Mouse (Mus musculus) bone marrow macrophage, adult 2 months (primary cell): ENCODE measurements around the gene Ppp1r32. TPM values are rescaled to one million over a fixed set of nuclear protein-coding genes. Genes with fewer than 3 reads are reported as not detected.

Experiments used
- H3K27ac ChIP-seq: 2 replicates; pipeline ENCODE4 v1.5.1; 2012; ENCODE audit warnings: low read depth, low read length; ENCODE audit not compliant: insufficient read depth
- H3K4me1 ChIP-seq: 2 replicates; pipeline ENCODE4 v1.6.1; 2012; ENCODE audit warnings: low read length; ENCODE audit not compliant: control insufficient read depth, insufficient read depth
- H3K4me3 ChIP-seq: 2 replicates; pipeline ENCODE4 v1.5.1; 2012; ENCODE audit warnings: mild to moderate bottlenecking, low read length, moderate library complexity; ENCODE audit not compliant: insufficient read depth
- CTCF ChIP-seq: IDR thresholded peaks from 2 replicates; pipeline ENCODE4 v1.5.1; 2012; ENCODE audit warnings: low read depth, mild to moderate bottlenecking, low read length, moderate library complexity
- POLR2A ChIP-seq: IDR thresholded peaks from 2 replicates; pipeline ENCODE4 v1.6.1; 2012; ENCODE audit warnings: mild to moderate bottlenecking, low read depth, low read length, borderline replicate concordance
- polyA plus RNA-seq: library from polyadenylated mRNA; stranded (reverse); fragments of >200 nt; gene quantifications from 2 replicates; pipeline ENCODE4 v1.2.4, GENCODE M21; 2012; ENCODE audit not compliant: missing spikeins, insufficient read depth, insufficient read length

Ppp1r32 gene
- 0.54 TPM in 1 of 2 replicates, not detected in the other for polyA plus RNA-seq

DNA sequence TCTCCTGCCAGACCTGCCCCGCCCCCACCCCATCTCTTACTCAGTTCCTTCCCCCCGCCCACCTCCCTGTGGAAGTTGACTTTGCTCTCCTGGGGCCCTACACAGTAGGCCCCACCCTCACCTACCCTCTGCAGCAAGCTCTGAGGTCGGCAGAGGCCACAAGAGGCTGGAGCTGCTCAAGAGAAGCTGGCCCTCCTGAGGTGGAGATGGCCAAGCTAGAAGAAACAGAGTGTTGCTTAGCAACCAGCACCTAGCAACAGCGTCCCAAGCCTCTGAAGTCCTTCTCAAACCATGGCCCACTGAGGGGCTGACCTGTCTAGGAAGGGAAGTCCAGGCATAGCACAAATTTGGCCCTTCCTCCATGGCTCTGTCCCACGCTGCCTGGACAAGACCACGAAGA is at the start of gene Ppp1r32:
Gene Ppp1r32, minus strand, starts transcription at position 226 of the 400 bp plus-strand sequence.
- Histone ChIP-seq H3K4me3 (no peak within 1 kb of the TSS), H3K27ac (no peak within 1 kb of the TSS)
- TF ChIP-seq CTCF: no peak
- TF ChIP-seq POLR2A: no peak

DNA sequence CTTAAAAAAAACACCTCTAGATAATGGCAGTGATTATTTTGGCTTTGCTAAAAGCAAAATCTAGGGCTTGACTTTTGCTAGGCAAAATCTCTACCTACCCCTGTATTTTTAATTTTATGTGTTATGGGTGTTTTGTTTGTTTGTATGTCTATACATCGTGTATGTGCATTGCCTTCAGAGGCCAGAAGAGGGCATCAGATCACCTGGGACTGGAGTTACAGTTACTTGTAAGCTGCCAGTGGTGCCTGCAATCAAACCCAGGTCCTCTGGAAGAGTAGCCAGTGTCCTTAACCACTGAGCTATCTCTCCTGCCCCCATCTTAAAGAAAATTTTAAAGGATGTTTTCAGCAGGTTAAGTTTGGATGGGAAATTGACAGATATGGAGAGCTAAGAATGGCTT is 47.4 kb upstream of the Ppp1r32 start:
- Histone ChIP-seq H3K4me1 (peaks cover 10% of the 10 kb centered on the region), H3K27ac (no peak overlapping the region), H3K4me3 (no peak overlapping the region)
- TF ChIP-seq CTCF (no peak), POLR2A (no peak)

More for the DNA sequence above, at the start of gene Ppp1r32:
- no peaks in the 10 kb centered on the region for H3K4me1 ChIP-seq

DNA sequence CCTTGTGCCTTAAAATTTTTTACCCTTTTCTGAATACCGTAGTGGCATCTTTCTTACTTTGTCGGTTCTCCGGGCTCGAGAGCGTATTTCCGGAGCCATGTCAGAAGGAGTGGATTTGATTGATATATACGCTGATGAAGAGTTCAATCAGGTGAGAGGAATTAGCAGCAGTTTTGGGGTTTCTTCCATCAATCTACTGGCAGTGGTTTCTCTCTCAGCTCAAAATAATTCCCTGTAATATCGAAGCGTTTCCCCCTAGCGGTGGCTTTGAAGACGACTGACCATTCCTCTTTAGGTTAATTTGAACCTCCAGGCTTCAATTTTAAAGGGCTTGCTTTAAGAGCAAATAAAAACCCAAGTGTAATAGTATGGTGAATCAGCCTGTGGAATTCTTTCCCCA is 43.2 kb upstream of the Ppp1r32 start, which contains the start of gene Sdhaf2:
Gene Sdhaf2, minus strand, starts transcription at position 233 of the 400 bp plus-strand sequence.
- peak within 1 kb of the TSS; percentile 86 for H3K27ac ChIP-seq
- TF ChIP-seq CTCF: no peak
- TF ChIP-seq POLR2A: no peak
- H3K4me1 ChIP-seq: peaks cover 24% of the 10 kb centered on the region
- peak within 1 kb of the TSS; percentile 65 for H3K4me3 ChIP-seq

DNA sequence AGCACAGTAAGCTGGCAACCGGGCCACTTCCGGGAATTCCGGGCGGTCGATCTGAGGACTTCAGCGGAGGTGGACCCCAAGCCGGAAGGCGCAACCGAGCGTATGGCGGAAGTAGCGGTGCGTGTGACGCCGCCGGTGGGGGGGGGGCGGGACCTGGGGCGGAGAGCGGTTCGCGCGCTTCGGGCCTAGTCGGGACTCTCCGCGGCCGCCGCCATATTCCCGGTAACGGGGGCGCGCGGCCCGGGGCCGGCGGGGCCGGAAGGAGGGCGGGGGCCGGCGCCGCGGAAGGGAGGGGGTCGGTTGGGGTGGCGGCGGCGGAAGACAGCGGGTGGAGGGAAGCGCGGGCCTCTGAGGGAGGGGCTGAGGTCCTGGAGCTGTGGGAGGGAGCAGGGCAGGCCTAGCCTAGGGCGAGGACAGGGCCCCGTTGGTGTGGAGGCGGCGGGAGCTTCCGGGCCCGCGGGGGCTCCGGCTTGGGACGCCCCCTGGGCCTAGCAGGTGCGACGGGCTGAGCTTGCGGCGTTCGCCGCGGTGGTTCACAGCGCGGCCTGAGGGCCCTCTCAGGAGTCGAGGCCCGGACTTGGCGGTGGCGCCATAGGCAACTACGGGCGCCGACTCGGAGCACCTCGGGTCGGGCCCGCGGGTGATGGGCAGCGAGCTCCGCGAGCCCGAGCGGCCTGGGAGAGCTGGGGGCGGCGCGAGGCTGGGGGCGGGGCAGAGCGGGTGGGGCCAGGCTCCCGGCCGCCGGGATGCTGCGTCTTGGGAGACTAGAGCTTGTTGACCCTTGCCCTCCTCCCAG is 42.6 kb upstream of the Ppp1r32 start, which contains the start of gene Cpsf7:
Gene Cpsf7, plus strand, starts transcription at position 161 of the 796 bp plus-strand sequence.
- Histone ChIP-seq H3K4me1 (peaks cover 24% of the 10 kb centered on the region), H3K27ac (peak within 1 kb of the TSS; percentile 86), H3K4me3 (peak within 1 kb of the TSS; percentile 65)
- TF ChIP-seq POLR2A: no peak
- TF ChIP-seq CTCF: no peak

- TF ChIP-seq CTCF: no peak
- TF ChIP-seq POLR2A: no peak
- Histone ChIP-seq H3K4me3 (peak overlapping the region; percentile 65), H3K27ac (peak overlapping the region; percentile 45), H3K4me1 (peaks cover 24% of the 10 kb centered on the region)
Measured at GRCm38 (mm10) chr19:10524784-10525105, 42.0 kb upstream of the Ppp1r32 start.

DNA sequence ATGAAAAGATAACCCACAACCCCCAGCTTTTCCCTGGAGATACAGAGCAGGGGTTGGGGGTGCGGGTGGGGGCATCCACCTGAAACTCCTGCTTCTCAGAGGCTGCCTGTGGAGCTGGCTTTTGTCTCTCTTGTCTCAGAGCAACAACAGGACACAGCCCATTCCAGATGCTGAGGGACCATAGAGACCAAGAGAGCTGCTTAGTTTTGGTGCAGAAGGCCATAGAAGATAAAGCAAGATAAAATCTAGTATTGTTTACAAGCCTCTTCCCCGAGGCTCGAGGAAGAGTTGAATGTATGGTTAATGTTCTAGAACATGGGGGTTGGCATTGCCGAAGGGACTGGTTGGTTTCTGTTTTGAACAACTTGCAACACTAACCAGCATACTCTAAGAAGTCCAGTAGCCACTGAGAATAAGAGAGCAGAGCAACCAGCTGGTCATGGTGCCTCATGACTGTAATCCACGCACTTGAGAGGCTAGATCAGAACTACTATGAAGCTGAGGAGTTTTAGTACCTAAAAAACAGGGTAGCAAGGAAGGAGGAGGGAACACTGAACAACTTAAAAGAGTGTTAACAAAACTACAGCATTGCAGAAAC is 40.9 kb upstream of the Ppp1r32 start:
- Histone ChIP-seq H3K4me3 (peak overlapping the region; percentile 36), H3K4me1 (peaks cover 24% of the 10 kb centered on the region), H3K27ac (no peak overlapping the region)
- TF ChIP-seq CTCF (no peak), POLR2A (no peak)

DNA sequence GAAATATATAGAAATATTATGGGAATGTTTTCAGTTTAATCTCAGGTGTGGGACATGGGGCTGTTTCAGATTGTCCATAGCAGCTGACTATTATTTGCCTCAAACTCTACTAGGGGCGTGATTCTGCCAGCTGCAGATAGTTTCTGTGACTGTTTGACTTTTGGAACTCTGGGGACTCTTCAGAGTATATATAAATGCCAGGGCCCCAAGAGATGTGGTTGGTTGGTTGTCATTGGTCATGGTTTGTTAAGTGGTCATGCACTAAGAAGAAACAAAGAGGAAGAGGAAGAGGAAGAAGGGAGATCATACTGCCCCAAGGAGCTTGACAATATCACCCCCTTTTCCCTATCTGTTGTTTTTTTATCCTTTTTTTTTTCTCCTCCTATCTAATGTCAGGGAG is 39.2 kb upstream of the Ppp1r32 start:
- TF ChIP-seq POLR2A (no peak), CTCF (no peak)
- H3K27ac ChIP-seq: no peak overlapping the region
- H3K4me3 ChIP-seq: no peak overlapping the region

DNA sequence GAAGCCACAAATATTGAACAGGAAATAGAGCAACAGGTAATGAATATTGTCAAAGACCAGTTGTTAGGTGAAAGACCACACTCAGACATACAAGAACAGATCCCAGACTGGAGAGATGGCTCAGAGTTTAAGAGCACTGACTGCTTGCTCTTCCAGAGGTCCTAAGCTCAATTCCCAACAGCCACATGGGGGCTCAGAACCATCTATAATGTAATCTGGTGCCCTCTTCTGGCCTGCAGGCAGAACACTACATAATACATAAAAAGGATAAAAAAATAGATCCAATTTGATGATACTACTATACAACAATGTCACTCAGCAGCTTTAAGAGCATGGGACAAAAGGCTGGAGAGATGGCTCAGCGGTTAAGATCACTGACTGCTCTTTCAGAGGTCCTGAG is 37.6 kb upstream of the Ppp1r32 start:
- no peak overlapping the region for H3K4me3 ChIP-seq
- H3K4me1 ChIP-seq: peaks cover 14% of the 10 kb centered on the region
- no peak for TF ChIP-seq POLR2A
- TF ChIP-seq CTCF: no peak
- no peak overlapping the region for H3K27ac ChIP-seq

More for the DNA sequence above, 39.2 kb upstream of the Ppp1r32 start:
- peaks cover 20% of the 10 kb centered on the region for H3K4me1 ChIP-seq

DNA sequence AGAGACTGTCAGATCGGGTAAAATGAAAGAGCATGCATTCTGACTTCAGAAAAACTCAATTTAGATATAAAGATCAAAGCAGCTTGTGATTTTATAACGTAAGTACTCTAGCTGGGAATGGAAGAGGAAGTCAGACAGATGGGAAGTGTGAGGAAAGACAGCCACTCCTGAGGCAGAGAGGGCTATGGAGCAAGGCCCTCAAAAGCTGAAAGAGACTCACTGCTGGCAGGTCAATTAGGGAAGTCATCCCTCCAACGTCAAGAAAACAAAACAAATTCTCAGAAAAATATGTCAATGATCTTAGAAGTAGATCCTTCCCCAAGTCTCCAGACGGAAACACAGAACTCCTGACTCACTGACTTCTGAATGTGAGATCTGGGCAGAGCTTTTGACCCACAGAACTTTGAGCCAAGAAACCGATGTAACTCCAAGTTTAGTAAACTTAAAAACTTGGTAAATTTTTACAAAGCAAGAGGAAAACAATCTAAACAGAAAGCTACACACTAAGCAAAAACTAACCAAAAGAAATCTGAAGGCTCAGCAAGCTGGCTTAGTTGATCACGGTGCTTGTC is 28.1 kb upstream of the Ppp1r32 start:
- Histone ChIP-seq H3K4me3 (peak overlapping the region; percentile 8; the same call in 1 of the 2 replicates), H3K27ac (peak overlapping the region; percentile 81), H3K4me1 (peaks cover 21% of the 10 kb centered on the region)
- TF ChIP-seq POLR2A (no peak), CTCF (no peak)

DNA sequence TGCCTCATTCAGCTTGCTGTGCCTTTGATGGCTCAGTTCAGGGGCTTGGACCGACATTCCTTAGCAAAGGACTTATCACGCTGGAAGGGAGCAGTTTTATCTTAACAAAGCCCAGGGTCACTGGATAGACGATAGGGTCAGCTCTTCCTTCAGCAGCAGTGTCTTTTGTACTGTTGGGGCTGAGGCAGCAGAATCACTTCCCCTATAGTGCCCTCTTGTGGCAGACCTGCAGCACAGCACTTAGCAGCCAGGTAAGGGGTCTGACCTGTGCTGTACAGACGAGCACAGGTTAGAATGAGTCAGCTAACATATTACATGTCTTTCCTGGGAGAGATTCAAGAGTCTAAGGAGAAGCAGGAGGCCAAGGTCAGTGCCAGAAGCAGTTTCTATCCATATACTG is 19.8 kb upstream of the Ppp1r32 start:
- Histone ChIP-seq H3K4me1 (peaks cover 22% of the 10 kb centered on the region), H3K4me3 (no peak overlapping the region), H3K27ac (no peak overlapping the region)
- TF ChIP-seq POLR2A (no peak), CTCF (peak; percentile 97)

GRCm38 (mm10) chr19:10500581-10500980 is 17.9 kb upstream of the Ppp1r32 start:
- no peak overlapping the region for H3K4me3 ChIP-seq
- no peak overlapping the region for H3K27ac ChIP-seq
- H3K4me1 ChIP-seq: peaks cover 41% of the 10 kb centered on the region
- TF ChIP-seq CTCF: no peak
- TF ChIP-seq POLR2A: no peak
